Mouse (Mus musculus) Muller cell, postnatal 12 days (primary cell): ENCODE data around the gene Nfe2.

Source experiments
- DNase-seq: peaks from one replicate; pipeline ENCODE4 v3.0.0-alpha.2; 2015; ENCODE audit errors: inconsistent ontology term

Nfe2 gene

GRCm38 (mm10) chr15:103216052-103216451 lies 42.2 kb downstream of the Nfe2 start:
- no peak for DNase-seq

- DNase-seq = peak; percentile 92
Measured at GRCm38 (mm10) chr15:103214971-103215907, 43.0 kb downstream of the Nfe2 start.

GRCm38 (mm10) chr15:103214149-103214548 lies 44.1 kb downstream of the Nfe2 start:
- peak; percentile 65 for DNase-seq

GRCm38 (mm10) chr15:103205156-103205555 lies 53.0 kb downstream of the Nfe2 start:
- no peak for DNase-seq

- DNase-seq = no peak
Measured at GRCm38 (mm10) chr15:103202088-103202793, 56.0 kb downstream of the Nfe2 start.
